Mouse (Mus musculus) neural tube, embryonic 12.5 days (tissue): ENCODE measurements at regions not wholly inside any gene's neighbourhood (a gene's known extent, or its start where the extent isn't known, plus 50 kb on each side); places are given as distances from the start of the nearest gene placed in this dataset.

Experiments used
- ATAC-seq: fragments of 200-750 bp; cut with Nextera tagmentation; 2 replicates; pipeline ENCODE4 v1.8.0; 2017; ENCODE audit warnings: low read depth, mild to moderate bottlenecking, moderate TSS enrichment, moderate library complexity; ENCODE audit not compliant: low FRiP score
- H3K27ac ChIP-seq: fragments of 300-500 bp; sonication (generic); 2 replicates; pipeline ENCODE4 v1.5.1; 2016
- H3K27me3 ChIP-seq: fragments of 300-500 bp; sonication (generic); replicated peaks from 2 replicates; pipeline ENCODE4 v1.6.1; 2016; ENCODE audit warnings: mild to moderate bottlenecking
- H3K36me3 ChIP-seq: fragments of 300-500 bp; sonication (generic); 2 replicates; pipeline ENCODE4 v1.6.1; 2016; ENCODE audit warnings: mild to moderate bottlenecking
- H3K4me1 ChIP-seq: fragments of 300-500 bp; sonication (generic); 2 replicates; pipeline ENCODE4 v1.6.1; 2016
- H3K4me2 ChIP-seq: fragments of 300-500 bp; sonication (generic); replicated peaks from 2 replicates; pipeline ENCODE4 v1.6.1; 2016; ENCODE audit warnings: mild to moderate bottlenecking
- H3K4me3 ChIP-seq: fragments of 300-500 bp; sonication (generic); 2 replicates; pipeline ENCODE4 v1.5.1; 2016
- H3K9ac ChIP-seq: fragments of 300-500 bp; sonication (generic); 2 replicates; pipeline ENCODE4 v1.6.1; 2016; ENCODE audit warnings: mild to moderate bottlenecking
- H3K9me3 ChIP-seq: fragments of 300-500 bp; sonication (generic); 2 replicates; pipeline ENCODE4 v1.6.1; 2016; ENCODE audit warnings: mild to moderate bottlenecking
- WGBS: fragments of 180-500 bp; shearing (Covaris S2); methylation state at CpG from one replicate; pipeline ENCODE4 v1.1.7; 2016; 5-methylcytosine and 5-hydroxymethylcytosine counted together

DNA sequence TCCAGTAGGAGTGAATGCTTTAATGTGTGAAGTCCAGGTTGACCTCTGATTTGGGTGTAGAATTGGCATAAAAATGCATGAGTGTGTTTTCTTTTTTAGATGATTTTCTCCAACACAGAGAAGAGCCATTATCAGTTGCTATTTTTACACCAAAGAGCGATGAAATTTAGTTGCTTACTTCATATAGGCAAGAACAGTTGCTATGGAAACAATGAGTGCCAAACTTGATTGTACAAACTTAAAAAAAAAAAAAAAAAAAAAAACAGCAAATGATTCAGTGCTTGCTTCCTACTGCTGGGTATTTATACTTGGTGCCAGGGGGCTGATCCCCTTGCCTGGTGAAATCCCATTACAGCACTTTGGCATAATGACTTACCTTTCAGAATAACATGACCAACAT lies 268.0 kb downstream of the Sec23a start:
- ATAC-seq = no peak
- no peaks in the 10 kb centered on the region for H3K9me3 ChIP-seq
- 96% methylated on average over 1 of the region's 1 CpGs for WGBS

DNA sequence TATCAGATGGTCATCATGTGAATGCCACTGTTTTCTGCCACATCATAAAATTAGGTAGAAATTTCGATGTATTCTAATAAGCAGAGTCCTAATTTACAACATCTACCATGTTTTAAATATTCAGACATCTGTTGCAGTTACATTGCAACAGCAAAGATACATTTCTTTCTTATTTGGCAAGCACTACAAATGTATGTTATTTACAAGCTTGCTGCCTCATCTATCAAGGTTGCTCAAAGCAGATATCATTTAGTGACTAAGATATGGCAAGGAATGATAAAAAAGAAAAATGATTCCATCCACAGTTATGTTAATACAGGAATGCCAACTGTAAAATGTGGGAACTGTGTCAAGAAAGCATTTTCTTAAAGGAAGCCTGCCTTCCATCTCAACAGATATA lies 283.7 kb downstream of the Sec23a start:
- Histone ChIP-seq H3K4me2 (no peak overlapping the region), H3K4me3 (no peak overlapping the region)
- WGBS = 66% methylated on average over 1 of the region's 1 CpGs

More for the DNA sequence above, 268.0 kb downstream of the Sec23a start:
- Histone ChIP-seq H3K27ac (no peak overlapping the region), H3K9ac (no peak overlapping the region), H3K4me3 (no peak overlapping the region), H3K4me1 (no peaks in the 10 kb centered on the region), H3K36me3 (no peaks in the 10 kb centered on the region), H3K4me2 (no peak overlapping the region), H3K27me3 (no peaks in the 10 kb centered on the region)

DNA sequence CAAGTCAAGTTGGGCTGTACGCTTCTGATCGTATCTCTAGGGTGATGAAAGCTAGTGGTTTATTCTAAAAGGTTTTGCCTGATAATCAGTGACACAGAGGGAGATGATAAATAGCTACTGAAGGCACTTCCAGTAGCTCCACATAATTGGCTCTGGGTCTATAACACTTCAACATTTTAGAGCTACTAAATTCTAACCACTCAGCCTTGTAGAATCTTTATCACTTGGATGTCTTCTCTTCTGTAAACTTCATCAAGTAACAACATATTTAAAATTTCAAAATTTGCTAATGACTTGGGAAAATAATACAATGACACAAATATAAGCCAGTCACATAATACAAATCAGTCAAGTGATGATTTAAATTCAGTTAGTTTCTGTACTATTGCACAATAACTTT lies 284.3 kb downstream of the Sec23a start:
- no peaks in the 10 kb centered on the region for H3K36me3 ChIP-seq
- no peak for ATAC-seq
- WGBS = 86% methylated on average over 2 of the region's 2 CpGs

More for the DNA sequence above, 283.7 kb downstream of the Sec23a start:
- H3K36me3 ChIP-seq = no peaks in the 10 kb centered on the region
- no peaks in the 10 kb centered on the region for H3K27me3 ChIP-seq
- H3K27ac ChIP-seq = no peak overlapping the region
- no peak overlapping the region for H3K9ac ChIP-seq
- ATAC-seq = no peak
- H3K9me3 ChIP-seq = no peaks in the 10 kb centered on the region
- H3K4me1 ChIP-seq = no peaks in the 10 kb centered on the region

DNA sequence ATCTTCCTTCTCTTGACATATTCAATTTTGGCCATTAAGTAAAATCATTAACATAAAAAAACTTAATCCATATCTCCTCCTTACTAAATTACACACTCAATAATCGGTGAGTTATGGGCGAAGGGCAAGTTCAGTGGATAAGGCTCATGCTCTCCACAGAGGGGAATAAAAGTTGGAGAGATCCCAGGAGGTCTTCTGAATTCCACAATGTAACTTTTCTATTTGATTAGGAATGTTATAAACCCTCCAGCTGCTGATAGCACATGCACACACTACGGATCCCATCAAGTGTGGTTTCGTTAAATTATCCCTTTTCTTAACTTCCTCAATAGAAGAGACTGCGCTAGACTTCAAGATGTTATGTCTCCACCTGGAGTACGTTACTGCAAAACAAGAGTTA lies 293.9 kb downstream of the Sec23a start:
- H3K27me3 ChIP-seq = no peaks in the 10 kb centered on the region
- H3K4me2 ChIP-seq = no peak overlapping the region
- no peak overlapping the region for H3K4me3 ChIP-seq
- ATAC-seq = no peak
- H3K9ac ChIP-seq = no peak overlapping the region
- WGBS = 94% methylated on average over 6 of the region's 6 CpGs
- no peaks in the 10 kb centered on the region for H3K9me3 ChIP-seq
- no peaks in the 10 kb centered on the region for H3K36me3 ChIP-seq
- H3K4me1 ChIP-seq = no peaks in the 10 kb centered on the region
- no peak overlapping the region for H3K27ac ChIP-seq

More for the DNA sequence above, 284.3 kb downstream of the Sec23a start:
- Histone ChIP-seq H3K9me3 (no peaks in the 10 kb centered on the region), H3K9ac (no peak overlapping the region), H3K27me3 (no peaks in the 10 kb centered on the region), H3K4me2 (no peak overlapping the region), H3K4me1 (no peaks in the 10 kb centered on the region), H3K27ac (no peak overlapping the region), H3K4me3 (no peak overlapping the region)

DNA sequence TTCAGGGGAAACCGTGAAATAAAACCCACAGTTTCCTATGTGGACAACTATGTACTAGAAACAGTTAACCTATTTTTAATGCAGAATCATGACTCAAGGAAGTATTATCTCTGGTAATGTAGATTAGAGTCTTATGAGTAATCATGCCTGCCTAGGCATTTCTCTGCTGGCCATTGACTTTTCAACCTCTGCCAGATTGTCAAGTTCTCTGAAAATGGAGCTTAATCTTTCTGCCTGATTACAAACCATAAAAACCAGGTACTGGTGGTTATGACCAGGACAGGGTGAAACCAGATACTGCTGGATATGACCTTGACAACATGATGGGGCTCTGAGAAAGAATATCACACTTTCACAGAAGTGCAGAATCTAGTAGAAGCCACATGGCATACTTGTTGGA lies 297.6 kb downstream of the Sec23a start:
- no peaks in the 10 kb centered on the region for H3K9me3 ChIP-seq
- H3K9ac ChIP-seq = no peak overlapping the region
- H3K4me3 ChIP-seq = no peak overlapping the region
- H3K4me1 ChIP-seq = no peaks in the 10 kb centered on the region
- no peaks in the 10 kb centered on the region for H3K36me3 ChIP-seq
- ATAC-seq = no peak
- no peak overlapping the region for H3K4me2 ChIP-seq
- H3K27ac ChIP-seq = no peak overlapping the region
- H3K27me3 ChIP-seq = no peaks in the 10 kb centered on the region
- 90% methylated on average over 1 of the region's 1 CpGs for WGBS

DNA sequence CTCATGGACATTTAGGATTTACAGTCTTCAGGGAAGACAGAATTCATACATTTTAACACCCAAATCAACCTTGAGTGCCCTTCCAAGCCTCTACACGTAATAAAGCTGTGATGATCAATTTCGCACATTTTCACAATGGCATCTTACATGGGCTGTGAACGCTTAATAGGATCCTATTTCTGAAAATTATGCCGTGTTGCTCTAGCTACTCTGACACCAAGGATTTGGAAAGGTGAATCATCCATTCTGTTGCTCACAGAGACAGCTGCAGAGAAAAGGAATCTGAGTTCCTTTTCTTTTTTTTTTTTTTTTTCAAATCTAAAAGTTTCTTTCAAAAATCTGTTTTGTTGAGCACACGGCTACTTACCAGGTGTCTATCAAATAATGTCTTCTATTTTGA lies 316.1 kb downstream of the Sec23a start:
- ATAC-seq = no peak
- Histone ChIP-seq H3K4me2 (no peak overlapping the region), H3K4me1 (no peaks in the 10 kb centered on the region), H3K4me3 (no peak overlapping the region), H3K27me3 (no peaks in the 10 kb centered on the region), H3K36me3 (no peaks in the 10 kb centered on the region), H3K27ac (no peak overlapping the region), H3K9me3 (no peaks in the 10 kb centered on the region), H3K9ac (no peak overlapping the region)
- WGBS = 84% methylated on average over 5 of the region's 5 CpGs

DNA sequence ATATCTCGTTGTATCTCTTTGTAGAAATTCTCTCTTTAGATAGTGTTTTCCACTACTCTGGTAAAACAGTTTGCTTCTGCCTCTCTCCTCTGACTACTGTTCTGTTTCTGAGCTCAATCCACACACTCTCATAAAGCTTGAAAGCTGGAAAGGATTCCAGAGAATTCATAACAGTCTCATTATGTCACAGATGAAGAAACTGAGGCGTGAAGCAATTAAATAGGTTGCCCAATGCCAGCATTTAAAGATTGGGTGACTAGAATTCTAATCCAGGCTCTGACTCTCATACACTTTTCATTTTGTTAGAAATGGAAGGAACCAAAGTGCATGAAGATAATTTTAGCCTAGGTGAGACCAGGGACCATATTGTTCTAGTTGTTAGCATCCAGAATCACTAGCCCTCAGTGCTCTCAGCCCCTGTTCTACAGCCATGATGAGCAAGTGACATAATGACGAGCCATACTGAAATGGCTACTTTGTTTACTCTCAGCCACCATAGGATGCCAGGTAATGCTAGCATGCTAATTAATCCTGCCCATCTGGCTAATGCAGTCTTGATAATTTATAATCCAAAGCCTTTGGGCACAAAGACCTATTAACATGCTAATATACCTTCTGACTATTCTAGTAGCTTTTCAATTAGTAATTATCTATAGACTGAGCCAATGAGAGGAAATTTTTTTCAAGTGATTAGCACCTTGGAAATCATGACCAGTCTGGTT lies 341.7 kb downstream of the Sec23a start:
- no peaks in the 10 kb centered on the region for H3K9me3 ChIP-seq
- WGBS = 70% methylated on average over 3 of the region's 3 CpGs
- H3K4me2 ChIP-seq = no peak overlapping the region
- ATAC-seq = peak; percentile 89
- no peak overlapping the region for H3K4me3 ChIP-seq
- no peaks in the 10 kb centered on the region for H3K4me1 ChIP-seq
- no peaks in the 10 kb centered on the region for H3K27me3 ChIP-seq
- H3K9ac ChIP-seq = no peak overlapping the region
- no peak overlapping the region for H3K27ac ChIP-seq
- H3K36me3 ChIP-seq = no peaks in the 10 kb centered on the region

DNA sequence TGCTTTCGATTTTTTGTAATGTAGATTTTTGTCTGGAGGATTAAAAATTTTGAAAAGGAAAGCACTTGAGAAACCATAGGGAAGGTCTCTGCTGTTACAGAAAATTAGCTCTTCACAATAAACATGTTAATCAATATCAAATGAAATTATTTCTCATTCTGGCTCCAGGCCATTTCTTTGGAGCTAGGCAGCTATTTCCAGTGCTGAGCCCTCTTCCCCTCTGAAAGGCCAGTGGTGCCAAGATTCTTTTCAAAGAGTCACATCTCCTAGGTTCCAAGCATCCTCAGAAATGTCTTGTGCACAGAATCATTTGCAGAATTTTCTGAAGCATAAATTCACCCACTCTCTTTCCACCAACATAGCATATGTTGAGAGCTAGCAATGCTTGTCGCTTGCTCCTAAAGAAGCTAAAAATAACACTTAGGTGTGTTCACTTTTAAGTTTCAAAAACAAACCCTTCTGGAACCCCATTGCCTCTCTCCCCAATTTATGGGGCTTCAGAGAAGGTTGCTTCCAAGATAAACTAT lies 357.2 kb downstream of the Sec23a start:
- WGBS = 89% methylated on average over 2 of the region's 2 CpGs
- no peak overlapping the region for H3K4me3 ChIP-seq
- H3K9me3 ChIP-seq = no peaks in the 10 kb centered on the region
- no peak for ATAC-seq
- no peak overlapping the region for H3K9ac ChIP-seq
- no peaks in the 10 kb centered on the region for H3K4me1 ChIP-seq
- H3K27ac ChIP-seq = no peak overlapping the region
- H3K36me3 ChIP-seq = no peaks in the 10 kb centered on the region
- no peak overlapping the region for H3K4me2 ChIP-seq
- H3K27me3 ChIP-seq = no peaks in the 10 kb centered on the region

DNA sequence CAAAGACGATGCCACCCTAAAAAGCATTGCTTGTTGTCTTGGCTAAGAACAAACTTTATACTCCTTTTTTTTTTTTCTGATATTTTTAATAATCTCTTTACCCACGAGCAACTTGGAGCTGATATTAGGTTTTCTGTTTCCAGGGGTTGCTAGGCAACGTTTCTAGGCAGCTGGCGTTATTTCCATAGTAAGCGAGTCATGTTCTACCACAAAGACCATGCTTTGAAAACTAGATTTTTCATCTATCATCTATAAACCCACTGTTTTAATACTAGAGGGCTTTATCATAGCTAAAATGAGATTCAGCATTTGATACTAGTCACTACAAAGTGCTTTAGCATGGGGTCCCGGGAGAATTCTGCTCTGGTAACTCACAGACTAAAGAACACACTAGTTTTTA lies 358.1 kb downstream of the Sec23a start:
- no peak overlapping the region for H3K4me2 ChIP-seq
- 82% methylated on average over 6 of the region's 6 CpGs for WGBS
- no peak for ATAC-seq
- no peaks in the 10 kb centered on the region for H3K9me3 ChIP-seq
- no peak overlapping the region for H3K27ac ChIP-seq
- H3K4me1 ChIP-seq = no peaks in the 10 kb centered on the region
- H3K9ac ChIP-seq = no peak overlapping the region
- no peak overlapping the region for H3K4me3 ChIP-seq
- no peaks in the 10 kb centered on the region for H3K36me3 ChIP-seq
- no peaks in the 10 kb centered on the region for H3K27me3 ChIP-seq

DNA sequence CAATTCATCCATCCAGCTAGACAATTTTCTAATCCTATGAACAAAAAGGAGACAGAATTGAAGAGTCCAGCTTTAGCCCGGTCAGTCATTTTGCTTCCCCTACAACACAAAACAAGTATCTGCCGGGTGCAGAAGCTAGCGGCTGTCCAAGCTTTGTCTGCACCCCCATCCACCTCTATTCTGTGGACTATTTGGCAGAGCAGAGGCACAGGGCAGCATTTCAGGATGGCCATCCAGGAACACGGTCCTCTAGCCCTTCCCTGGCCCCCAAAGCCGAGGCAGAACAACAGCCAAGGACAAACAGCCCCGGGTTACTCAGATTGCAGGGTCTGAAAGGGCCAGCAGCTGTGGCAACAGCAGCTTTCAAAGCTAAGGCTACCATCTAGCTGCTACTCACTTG lies 358.6 kb downstream of the Sec23a start:
- no peak overlapping the region for H3K27ac ChIP-seq
- WGBS = 69% methylated on average over 6 of the region's 6 CpGs
- H3K27me3 ChIP-seq = no peaks in the 10 kb centered on the region
- no peaks in the 10 kb centered on the region for H3K36me3 ChIP-seq
- H3K4me2 ChIP-seq = no peak overlapping the region
- no peak for ATAC-seq
- H3K4me3 ChIP-seq = no peak overlapping the region
- H3K9me3 ChIP-seq = no peaks in the 10 kb centered on the region
- no peaks in the 10 kb centered on the region for H3K4me1 ChIP-seq
- no peak overlapping the region for H3K9ac ChIP-seq

DNA sequence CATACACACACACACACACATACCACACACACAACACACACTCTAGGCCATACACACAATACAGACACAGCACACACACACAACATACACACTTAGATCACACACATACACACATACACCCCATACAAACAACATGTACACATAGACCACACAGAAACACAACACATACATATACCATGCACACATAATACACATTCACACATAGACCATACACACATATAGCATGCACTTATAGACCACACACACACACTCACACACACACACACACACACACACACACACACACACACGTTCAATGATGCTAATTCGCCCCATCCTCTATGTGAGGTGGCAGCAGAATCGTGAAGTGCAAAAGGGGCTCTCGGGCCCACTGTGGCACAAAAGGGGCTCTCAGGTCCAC lies 359.1 kb downstream of the Sec23a start:
- Histone ChIP-seq H3K27me3 (no peaks in the 10 kb centered on the region), H3K9ac (no peak overlapping the region), H3K4me1 (no peaks in the 10 kb centered on the region), H3K9me3 (no peaks in the 10 kb centered on the region), H3K4me2 (no peak overlapping the region), H3K27ac (no peak overlapping the region), H3K36me3 (no peaks in the 10 kb centered on the region), H3K4me3 (no peak overlapping the region)
- no peak for ATAC-seq
- 91% methylated on average over 4 of the region's 4 CpGs for WGBS

DNA sequence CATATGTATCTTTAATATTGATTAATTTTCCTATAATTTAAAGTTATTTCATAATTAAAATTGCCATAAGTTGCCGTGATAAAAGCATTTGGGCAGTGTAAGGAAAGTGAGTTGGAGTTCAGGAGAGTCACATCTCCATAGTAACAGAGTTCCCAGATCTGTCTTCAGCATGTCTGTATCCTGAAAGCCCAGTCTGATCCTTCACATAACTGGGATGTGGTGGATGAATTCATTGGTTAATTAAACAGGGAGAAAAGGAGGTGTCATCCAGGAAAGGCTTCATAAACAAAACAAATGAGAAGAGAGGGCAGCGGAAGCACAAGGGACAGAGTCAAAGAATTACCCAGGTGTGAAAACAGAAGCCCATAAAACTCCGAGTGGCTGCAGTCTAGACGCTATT lies 363.5 kb downstream of the Sec23a start:
- no peak overlapping the region for H3K9ac ChIP-seq
- H3K27me3 ChIP-seq = no peaks in the 10 kb centered on the region
- no peak for ATAC-seq
- no peak overlapping the region for H3K4me3 ChIP-seq
- WGBS = 15% methylated on average over 4 of the region's 4 CpGs
- no peaks in the 10 kb centered on the region for H3K4me1 ChIP-seq
- H3K9me3 ChIP-seq = no peaks in the 10 kb centered on the region
- no peak overlapping the region for H3K4me2 ChIP-seq
- H3K36me3 ChIP-seq = no peaks in the 10 kb centered on the region
- no peak overlapping the region for H3K27ac ChIP-seq

DNA sequence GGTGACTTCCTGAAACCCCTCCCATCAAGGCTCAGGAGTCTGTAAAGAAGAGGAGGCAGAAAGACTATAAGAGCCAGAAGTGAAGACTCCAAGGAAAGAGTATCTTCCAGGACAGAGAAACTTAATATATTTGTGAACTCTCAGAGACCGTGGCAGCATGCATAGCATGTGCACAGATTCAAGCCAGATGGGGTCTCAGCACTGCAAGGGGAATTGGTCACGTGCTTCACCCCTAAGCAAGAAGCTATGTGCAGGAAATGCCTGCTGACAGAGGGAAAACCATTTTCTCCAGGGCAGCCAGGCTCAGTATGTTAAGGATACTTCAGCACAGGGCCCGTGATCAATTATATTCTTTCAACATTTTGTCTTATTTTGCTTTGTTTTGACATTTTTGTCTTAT lies 368.0 kb downstream of the Sec23a start:
- Histone ChIP-seq H3K4me1 (no peaks in the 10 kb centered on the region), H3K9me3 (no peaks in the 10 kb centered on the region), H3K27ac (no peak overlapping the region), H3K4me3 (no peak overlapping the region), H3K9ac (no peak overlapping the region), H3K4me2 (no peak overlapping the region), H3K27me3 (no peaks in the 10 kb centered on the region), H3K36me3 (no peaks in the 10 kb centered on the region)
- WGBS = 66% methylated on average over 3 of the region's 3 CpGs
- ATAC-seq = no peak
